Mouse (Mus musculus) E14TG2a.4 (cell line): ENCODE measurements around the gene Agap1.
A peak's percentile ranks its signal among the peaks of the same experiment; 100 is the strongest.

Experiments
- H3K27me3 ChIP-seq: 2 replicates; pipeline ENCODE4 v1.6.1; 2014; ENCODE audit warnings: low read length, control low read depth; ENCODE audit not compliant: insufficient read depth
- H3K36me3 ChIP-seq: 2 replicates; pipeline ENCODE4 v1.6.1; 2014; ENCODE audit warnings: low read length, control low read depth; ENCODE audit not compliant: insufficient read depth
- H3K4me1 ChIP-seq: replicated peaks from 2 replicates; pipeline ENCODE4 v1.6.1; 2014; ENCODE audit warnings: low read depth, low read length, control low read depth
- H3K4me3 ChIP-seq: replicated peaks from 2 replicates; pipeline ENCODE4 v1.5.1; 2014; ENCODE audit warnings: mild to moderate bottlenecking, low read length
- H3K9me3 ChIP-seq: 2 replicates; pipeline ENCODE4 v1.6.1; 2014; ENCODE audit warnings: low read length, control low read depth
- CTCF ChIP-seq: conservative IDR thresholded peaks from 2 replicates; pipeline ENCODE4 v1.5.1; 2014; ENCODE audit warnings: low read length
- NANOG ChIP-seq: IDR thresholded peaks from 2 replicates; pipeline ENCODE4 v1.6.1; 2014; ENCODE audit warnings: borderline replicate concordance, low read length, mixed read lengths
- POU5F1 ChIP-seq: IDR thresholded peaks from 2 replicates; pipeline ENCODE4 v1.6.1; 2014; ENCODE audit warnings: low read length, borderline replicate concordance

Agap1 gene

GRCm38 (mm10) chr1:89453666-89454065 lies 940 bp upstream of the Agap1 start:
- H3K4me3 ChIP-seq = peak overlapping the region; percentile 88
- H3K9me3 ChIP-seq = no peaks in the 10 kb centered on the region
- H3K4me1 ChIP-seq = peaks cover 35% of the 10 kb centered on the region
- TF ChIP-seq NANOG = no peak
- no peak for TF ChIP-seq POU5F1
- no peak for TF ChIP-seq CTCF
- H3K36me3 ChIP-seq = no peaks in the 10 kb centered on the region
- H3K27me3 ChIP-seq = peaks cover 37% of the 10 kb centered on the region

GRCm38 (mm10) chr1:89455421-89456091 lies 950 bp downstream of the Agap1 start:
- TF ChIP-seq POU5F1 (no peak), CTCF (no peak), NANOG (no peak)
- Histone ChIP-seq H3K36me3 (no peaks in the 10 kb centered on the region; the same call in 1 of the 2 replicates), H3K4me1 (peaks cover 51% of the 10 kb centered on the region), H3K4me3 (peak overlapping the region; percentile 88), H3K9me3 (no peaks in the 10 kb centered on the region), H3K27me3 (peaks cover 37% of the 10 kb centered on the region)

DNA sequence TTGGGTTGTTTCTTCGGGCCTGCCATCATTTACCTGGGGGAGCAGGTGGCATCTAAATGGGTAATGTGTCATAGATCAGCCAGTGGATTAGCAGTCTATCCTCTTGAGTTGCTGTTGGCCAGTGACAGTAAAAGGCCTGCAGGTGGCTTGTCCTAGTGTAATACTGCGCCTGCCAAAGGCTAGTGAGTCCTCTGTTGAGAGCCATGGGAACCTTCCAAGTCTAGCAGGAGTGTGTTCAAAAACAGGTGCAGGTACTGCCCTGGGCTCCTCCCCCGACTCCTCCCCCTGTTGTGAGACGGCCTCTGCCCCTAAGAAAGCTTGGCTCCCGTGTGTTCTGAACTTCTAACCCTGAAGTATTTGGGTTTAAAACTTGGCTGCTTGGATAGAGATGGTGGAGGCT lies 1.9 kb downstream of the Agap1 start:
- H3K4me3 ChIP-seq = peak overlapping the region; percentile 88
- H3K27me3 ChIP-seq = peaks cover 35% of the 10 kb centered on the region
- no peaks in the 10 kb centered on the region; the same call in 1 of the 2 replicates for H3K36me3 ChIP-seq
- no peaks in the 10 kb centered on the region for H3K9me3 ChIP-seq
- no peak for TF ChIP-seq NANOG
- TF ChIP-seq CTCF = no peak
- TF ChIP-seq POU5F1 = no peak
- peaks cover 60% of the 10 kb centered on the region for H3K4me1 ChIP-seq

GRCm38 (mm10) chr1:89457126-89458031 lies 2.8 kb downstream of the Agap1 start:
- peaks cover 27% of the 10 kb centered on the region for H3K27me3 ChIP-seq
- H3K4me1 ChIP-seq = peaks cover 66% of the 10 kb centered on the region
- H3K4me3 ChIP-seq = peak overlapping the region; percentile 88; the same call in 1 of the 2 replicates
- TF ChIP-seq POU5F1 = no peak
- H3K9me3 ChIP-seq = no peaks in the 10 kb centered on the region
- no peaks in the 10 kb centered on the region; the same call in 1 of the 2 replicates for H3K36me3 ChIP-seq

GRCm38 (mm10) chr1:89461881-89462280 lies 7.3 kb downstream of the Agap1 start:
- Histone ChIP-seq H3K4me1 (peaks cover 89% of the 10 kb centered on the region), H3K36me3 (no peaks in the 10 kb centered on the region; the same call in 1 of the 2 replicates), H3K9me3 (no peaks in the 10 kb centered on the region), H3K27me3 (no peaks in the 10 kb centered on the region), H3K4me3 (no peak overlapping the region)
- TF ChIP-seq NANOG = no peak
- no peak for TF ChIP-seq POU5F1
- no peak for TF ChIP-seq CTCF

GRCm38 (mm10) chr1:89463138-89463537 lies 8.5 kb downstream of the Agap1 start:
- Histone ChIP-seq H3K4me3 (no peak overlapping the region), H3K27me3 (no peaks in the 10 kb centered on the region), H3K4me1 (peaks cover 89% of the 10 kb centered on the region), H3K9me3 (no peaks in the 10 kb centered on the region), H3K36me3 (no peaks in the 10 kb centered on the region; the same call in 1 of the 2 replicates)
- TF ChIP-seq NANOG (no peak), CTCF (no peak), POU5F1 (no peak)

- Histone ChIP-seq H3K36me3 (no peaks in the 10 kb centered on the region), H3K9me3 (no peaks in the 10 kb centered on the region), H3K27me3 (no peaks in the 10 kb centered on the region), H3K4me1 (peaks cover 90% of the 10 kb centered on the region), H3K4me3 (peak overlapping the region; percentile 53)
- TF ChIP-seq CTCF (no peak), NANOG (no peak), POU5F1 (no peak)
Observed at GRCm38 (mm10) chr1:89465417-89466002, 10.9 kb downstream of the Agap1 start.
